Mouse (Mus musculus) C2C12 (cell line): ENCODE data around the gene Agxt. TPM values are rescaled to one million over a fixed set of nuclear protein-coding genes. Genes with fewer than 3 reads are reported as not detected.

Experiments
- H3K27me3 ChIP-seq: one replicate; pipeline ENCODE4 v1.6.1; 2011; ENCODE audit not compliant: control insufficient read depth, insufficient read depth, insufficient read length
- H3K36me3 ChIP-seq: one replicate; pipeline ENCODE4 v1.6.1; 2011; ENCODE audit not compliant: control insufficient read depth, insufficient read depth
- H3K4me3 ChIP-seq: one replicate; pipeline ENCODE4 v1.5.1; 2011; ENCODE audit warnings: mild to moderate bottlenecking, control low read depth; ENCODE audit not compliant: poor library complexity, insufficient read depth, severe bottlenecking
- H3K79me2 ChIP-seq: one replicate; pipeline ENCODE4 v1.6.1; 2011; ENCODE audit not compliant: control insufficient read depth, insufficient read depth
- H3K79me3 ChIP-seq: one replicate; pipeline ENCODE4 v1.6.1; 2011; ENCODE audit warnings: low read depth, control low read depth
- H3ac ChIP-seq: one replicate; pipeline ENCODE3; 2011; ENCODE audit warnings: low read depth; ENCODE audit not compliant: control insufficient read depth, insufficient read length
- CEBPB ChIP-seq: IDR thresholded peaks from one replicate; pipeline ENCODE4 v1.6.1; 2011; ENCODE audit warnings: low read depth, mild to moderate bottlenecking, control low read depth, moderate library complexity
- CTCF ChIP-seq: IDR thresholded peaks from one replicate; pipeline ENCODE4 v1.5.1; 2011; ENCODE audit not compliant: control insufficient read depth, insufficient read depth, insufficient read length
- FOSL1 ChIP-seq: IDR thresholded peaks from one replicate; pipeline ENCODE4 v1.8.0; 2011; ENCODE audit warnings: mild to moderate bottlenecking, low read length; ENCODE audit not compliant: poor library complexity, insufficient read depth, severe bottlenecking
- MAX ChIP-seq: IDR thresholded peaks from one replicate; pipeline ENCODE4 v1.6.1; 2011; ENCODE audit warnings: mild to moderate bottlenecking, control low read depth
- MYOD1 ChIP-seq: IDR thresholded peaks from one replicate; pipeline ENCODE4 v1.6.1; 2011; ENCODE audit warnings: low read depth; ENCODE audit not compliant: control insufficient read depth, insufficient read length
- MYOG ChIP-seq: IDR thresholded peaks from one replicate; pipeline ENCODE4 v1.6.1; 2011; ENCODE audit not compliant: control insufficient read depth, insufficient read length; ENCODE audit errors: extremely low read depth
- USF1 ChIP-seq: IDR thresholded peaks from one replicate; pipeline ENCODE4 v1.6.1; 2011; ENCODE audit warnings: low read depth, mild to moderate bottlenecking, control low read depth, moderate library complexity
- polyA plus RNA-seq: library from polyadenylated mRNA; unstranded; fragments of >200 nt; fragmentation: generic; extraction: Trizol; gene quantifications from one replicate; pipeline ENCODE4 v1.2.1, GENCODE M21; 2012; ENCODE audit warnings: missing spikeins

Agxt gene
- polyA plus RNA-seq, 1 experiment, result not detected

GRCm38 (mm10) chr1:93158916-93159315 is 23.9 kb downstream of the Agxt start:
- no peaks in the 10 kb centered on the region for H3K36me3 ChIP-seq
- H3K79me2 ChIP-seq, result no peaks in the 10 kb centered on the region
- no peak overlapping the region for H3K4me3 ChIP-seq
- H3K79me3 ChIP-seq, result no peaks in the 10 kb centered on the region
- H3ac ChIP-seq, result no peak overlapping the region
- TF ChIP-seq MYOG, result no peak
- no peak for TF ChIP-seq USF1
- no peak for TF ChIP-seq MYOD1
- TF ChIP-seq CTCF, result no peak
- no peak for TF ChIP-seq CEBPB
- no peak for TF ChIP-seq MAX
- no peak for TF ChIP-seq FOSL1
- H3K27me3 ChIP-seq, result no peaks in the 10 kb centered on the region

DNA sequence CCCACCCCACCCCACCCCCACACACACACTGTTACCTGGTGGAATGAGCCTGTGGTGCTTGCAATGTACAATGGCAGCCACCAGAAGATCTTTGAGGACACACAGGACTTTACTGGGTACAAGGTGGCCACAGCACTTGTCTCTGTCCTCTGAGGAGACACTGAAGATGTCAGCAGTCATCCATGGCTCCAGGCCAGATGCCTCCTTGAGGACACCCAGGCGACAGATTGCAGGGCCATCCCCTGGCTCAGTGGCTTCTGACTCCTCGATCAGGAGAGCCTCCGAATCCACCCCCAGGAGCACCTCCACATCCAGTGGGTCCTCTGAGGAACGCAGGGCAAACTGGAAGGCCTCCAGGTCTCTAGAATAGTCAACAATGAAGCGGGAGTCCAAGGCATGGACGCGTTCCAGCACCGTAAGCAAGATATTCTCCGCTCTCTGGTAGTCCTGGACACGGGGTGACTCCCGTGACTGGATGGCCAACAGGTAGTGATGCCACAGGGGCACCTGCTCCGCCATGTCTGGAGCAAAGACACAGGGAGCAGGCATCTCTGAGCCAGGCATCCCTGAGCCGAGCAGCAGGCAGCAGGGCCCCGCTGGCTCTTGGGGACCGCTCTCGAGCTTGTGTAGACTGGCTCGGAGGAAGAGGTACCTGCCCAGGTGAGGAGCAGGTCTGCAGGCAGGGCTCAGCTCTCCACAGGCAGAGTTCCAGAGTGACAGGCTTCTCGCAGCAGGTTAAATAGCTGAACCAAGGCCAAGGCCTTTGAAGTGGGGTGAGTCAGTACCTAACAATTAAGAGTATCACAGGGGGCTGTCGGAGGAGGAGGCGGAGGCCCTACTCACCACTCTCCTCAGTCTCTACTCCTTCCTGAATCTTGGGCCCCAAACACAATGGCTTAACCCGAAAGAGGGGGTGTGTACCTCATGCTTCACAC is 24.8 kb downstream of the Agxt start:
- Histone ChIP-seq H3K36me3 (no peaks in the 10 kb centered on the region), H3K4me3 (no peak overlapping the region), H3ac (no peak overlapping the region), H3K79me3 (no peaks in the 10 kb centered on the region), H3K27me3 (no peaks in the 10 kb centered on the region), H3K79me2 (no peaks in the 10 kb centered on the region)
- TF ChIP-seq CTCF, result no peak
- TF ChIP-seq MAX, result no peak
- no peak for TF ChIP-seq MYOG
- TF ChIP-seq USF1, result no peak
- no peak for TF ChIP-seq FOSL1
- no peak for TF ChIP-seq MYOD1
- TF ChIP-seq CEBPB, result no peak

GRCm38 (mm10) chr1:93160501-93161133 is 25.6 kb downstream of the Agxt start, which contains the start of gene 2310007B03Rik:
Gene 2310007B03Rik (minus strand): TSS chr1:93160948.
- no peaks in the 10 kb centered on the region for H3K79me2 ChIP-seq
- no peak within 1 kb of the TSS for H3K4me3 ChIP-seq
- H3K36me3 ChIP-seq, result no peaks in the 10 kb centered on the region
- TF ChIP-seq CEBPB (no peak), FOSL1 (no peak), MYOD1 (no peak), MYOG (no peak), USF1 (no peak), CTCF (no peak), MAX (no peak)
- H3ac ChIP-seq, result no peak within 1 kb of the TSS
- no peaks in the 10 kb centered on the region for H3K79me3 ChIP-seq
- no peaks in the 10 kb centered on the region for H3K27me3 ChIP-seq

DNA sequence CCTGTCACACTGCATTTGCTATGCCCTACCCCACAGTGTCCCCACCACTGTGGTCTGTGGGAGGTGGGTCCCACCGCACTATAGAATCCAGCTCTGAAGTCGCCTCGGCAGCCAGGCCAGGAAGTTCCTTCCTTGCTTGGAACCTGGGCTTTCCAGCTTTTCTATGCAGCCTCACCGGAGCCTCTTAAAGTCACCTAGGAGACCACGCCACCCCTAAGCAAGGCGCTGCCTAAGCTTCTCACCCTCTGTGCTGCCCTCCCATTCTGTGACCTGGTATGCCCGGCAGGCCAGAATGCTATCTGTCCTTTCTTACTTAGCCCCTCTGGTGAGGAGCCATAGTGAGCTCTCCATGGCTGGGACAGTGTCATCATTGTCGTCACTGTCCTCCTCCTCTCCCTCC is 26.3 kb downstream of the Agxt start:
- no peaks in the 10 kb centered on the region for H3K27me3 ChIP-seq
- H3K4me3 ChIP-seq, result no peak overlapping the region
- no peaks in the 10 kb centered on the region for H3K79me3 ChIP-seq
- no peaks in the 10 kb centered on the region for H3K36me3 ChIP-seq
- H3ac ChIP-seq, result no peak overlapping the region
- H3K79me2 ChIP-seq, result no peaks in the 10 kb centered on the region
- no peak for TF ChIP-seq MYOD1
- TF ChIP-seq FOSL1, result no peak
- TF ChIP-seq MAX, result no peak
- no peak for TF ChIP-seq CEBPB
- no peak for TF ChIP-seq MYOG
- no peak for TF ChIP-seq USF1
- TF ChIP-seq CTCF, result no peak

DNA sequence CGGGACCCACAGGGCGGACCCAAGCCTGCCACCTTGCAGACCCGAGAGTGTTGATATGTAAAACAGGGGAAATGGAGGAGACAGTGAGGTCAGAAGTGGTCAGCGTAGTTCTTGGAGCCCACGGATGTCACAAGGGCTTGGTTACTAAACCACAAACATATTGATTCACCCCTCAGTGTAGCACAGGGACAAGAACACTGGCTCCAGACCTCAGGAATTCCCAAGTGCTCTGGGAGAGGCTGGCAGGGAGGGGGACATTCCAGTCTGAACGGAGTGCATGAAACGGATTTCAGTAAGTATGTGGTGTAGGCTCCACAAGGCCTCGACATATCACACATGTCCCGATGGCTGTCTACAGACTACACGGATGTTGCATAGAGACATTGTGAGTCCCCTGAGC is 26.9 kb downstream of the Agxt start:
- Histone ChIP-seq H3K36me3 (no peaks in the 10 kb centered on the region), H3K79me3 (no peaks in the 10 kb centered on the region), H3ac (no peak overlapping the region), H3K4me3 (no peak overlapping the region), H3K27me3 (no peaks in the 10 kb centered on the region), H3K79me2 (no peaks in the 10 kb centered on the region)
- TF ChIP-seq USF1 (no peak), CEBPB (no peak), MYOG (no peak), CTCF (no peak), MYOD1 (no peak), MAX (no peak), FOSL1 (no peak)
